Mouse (Mus musculus): Measurements from ENCODE around the gene Il6ra. TPM values are rescaled to one million over a fixed set of nuclear protein-coding genes. Genes with fewer than 3 reads are reported as not detected.
A peak's percentile ranks its signal among the peaks of the same experiment; 100 is the strongest.
"Not testable (repeated sequence)": the region's sequence is repeated elsewhere in the genome, so short reads cannot be mapped to it uniquely, and the experiment has no call there.

The Il6ra gene
- total RNA-seq, 2 experiments from 2014 or later = 4.3 to 6.4 TPM

DNA sequence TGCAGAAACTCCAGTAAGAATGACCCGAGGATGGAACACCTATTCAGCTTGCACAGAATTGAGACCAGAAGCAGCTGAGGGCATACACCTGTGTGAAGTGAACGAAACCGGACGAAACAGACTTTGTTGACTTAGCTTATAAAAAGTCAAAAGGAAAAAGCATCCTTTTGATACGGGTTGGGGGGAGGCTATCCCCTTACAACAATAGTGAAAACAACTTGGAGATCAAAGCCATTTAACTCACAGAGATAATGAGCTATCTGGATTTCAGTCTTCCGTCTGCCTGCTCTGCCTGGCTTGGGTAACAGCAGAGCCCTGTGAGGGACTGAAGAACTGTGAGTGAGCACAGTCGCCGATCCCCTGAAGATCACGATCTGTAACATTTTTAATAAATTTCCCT is 44.0 kb downstream of the Il6ra start:
- Histone ChIP-seq H3K4me3 (no peak overlapping the region; the same call in 1 of the 2 replicates), H3K27ac (peak overlapping the region; percentile 72)
- intact Hi-C loops (cut with DNase I) = no loop called here
- no peak for TF ChIP-seq CTCF (IDR thresholded peaks at IDR 0.05)
- no peak for DNase-seq

- H3K4me3 ChIP-seq = no peak overlapping the region
- intact Hi-C loops (cut with DNase I) = no loop called here
- no peak for TF ChIP-seq CTCF (IDR thresholded peaks at IDR 0.05)
- H3K27ac ChIP-seq = peak overlapping the region; percentile 72; the same call in 1 of the 2 replicates
- no peak for DNase-seq
Observed at GRCm38 (mm10) chr3:89868357-89868756, 44.6 kb downstream of the Il6ra start.

- intact Hi-C loops (cut with DNase I) = no loop called here
- DNase-seq = no peak
- Histone ChIP-seq H3K4me3 (no peak overlapping the region), H3K27ac (no peak overlapping the region)
- TF ChIP-seq CTCF (IDR thresholded peaks at IDR 0.05) = no peak
Observed at GRCm38 (mm10) chr3:89867651-89868050, 45.3 kb downstream of the Il6ra start.

DNA sequence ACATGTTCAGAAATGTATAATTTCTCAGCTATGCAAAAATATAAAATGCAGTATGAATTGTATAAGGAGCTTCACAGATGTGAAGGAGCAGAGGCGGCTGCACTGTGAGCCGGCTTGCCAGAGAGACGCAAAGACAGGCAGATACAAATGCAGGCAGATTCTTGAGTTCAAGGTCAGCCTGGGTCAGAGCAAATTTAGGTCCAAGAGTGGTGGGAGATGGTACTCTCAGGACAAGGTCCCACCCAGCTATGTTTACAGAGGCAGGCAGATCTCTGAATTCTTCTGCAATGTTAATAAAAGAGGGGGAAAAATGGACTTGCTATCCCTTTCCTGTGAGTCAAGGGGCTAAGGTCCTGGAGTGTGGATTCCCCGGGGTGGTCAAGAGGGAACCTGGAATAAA is 47.2 kb downstream of the Il6ra start:
- intact Hi-C loops (cut with DNase I) = no loop called here
- no peak for DNase-seq
- TF ChIP-seq CTCF (IDR thresholded peaks at IDR 0.05) = no peak
- H3K27ac ChIP-seq = no peak overlapping the region
- H3K4me3 ChIP-seq = no peak overlapping the region

GRCm38 (mm10) chr3:89865020-89865419 is 48.0 kb downstream of the Il6ra start:
- Histone ChIP-seq H3K27ac (peak overlapping the region; percentile 16; the same call in 1 of the 2 replicates), H3K4me3 (no peak overlapping the region)
- no peak for DNase-seq
- intact Hi-C loops (cut with DNase I) = no loop called here
- TF ChIP-seq CTCF (IDR thresholded peaks at IDR 0.05) = no peak

GRCm38 (mm10) chr3:89863716-89864509 is 49.1 kb downstream of the Il6ra start:
- TF ChIP-seq CTCF (IDR thresholded peaks at IDR 0.05) = peak; percentile 34; the same call in 1 of the 2 replicates
- no peak for DNase-seq
- no peak overlapping the region for H3K4me3 ChIP-seq
- peak overlapping the region; percentile 56 for H3K27ac ChIP-seq
- intact Hi-C loops (cut with DNase I) = no loop called here

DNA sequence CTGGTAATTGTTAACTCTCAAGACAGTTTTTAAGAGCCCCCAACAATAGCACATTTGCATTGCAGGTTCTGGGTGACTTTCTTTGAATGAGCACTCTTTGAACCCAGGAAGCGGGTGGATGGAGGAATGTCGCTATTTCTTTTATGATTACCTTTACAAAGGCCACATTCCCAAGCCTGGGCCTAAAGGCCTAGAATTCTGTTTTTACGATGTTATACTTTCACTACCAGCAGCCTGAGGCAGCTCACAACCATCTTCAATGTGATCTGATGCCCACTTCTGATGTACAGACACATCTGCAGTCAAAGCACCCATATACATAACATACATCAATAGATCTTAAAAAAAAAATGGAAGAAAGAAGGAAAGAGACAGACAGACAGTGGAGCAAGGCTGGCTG is 49.7 kb downstream of the Il6ra start:
- intact Hi-C loops (cut with DNase I); DNase-seq: not testable (repeated sequence)
- H3K27ac ChIP-seq = peak overlapping the region; percentile 56

DNA sequence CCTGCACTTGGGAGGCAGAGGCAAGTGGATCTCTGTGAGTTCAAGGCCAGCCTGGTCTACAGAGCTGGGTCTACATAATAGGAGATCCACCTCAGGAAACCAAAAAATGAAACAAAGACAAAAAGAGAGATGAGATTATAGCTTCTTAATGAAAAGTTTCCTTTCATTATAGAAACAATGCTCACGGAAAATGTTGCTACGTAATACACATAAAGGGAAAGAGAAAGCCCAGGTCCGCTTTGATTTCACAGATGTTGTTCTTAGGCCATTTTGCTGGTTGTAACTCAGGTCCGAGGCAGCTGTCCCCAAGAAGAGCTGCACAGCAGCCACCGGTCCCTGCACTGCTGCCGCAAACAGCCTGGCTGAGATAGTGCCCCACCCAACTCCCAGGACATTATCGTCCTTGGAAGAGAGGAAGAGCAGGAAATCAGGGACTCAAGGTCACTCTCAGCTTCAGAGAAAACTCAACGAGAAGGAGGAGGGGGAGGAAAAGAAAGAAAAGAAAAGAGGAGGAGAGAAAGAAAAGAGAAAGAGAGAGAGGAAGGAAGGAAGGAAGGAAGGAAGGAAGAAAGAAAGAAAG is 50.7 kb downstream of the Il6ra start:
- intact Hi-C loops (cut with DNase I) = no loop called here
- no peak for TF ChIP-seq CTCF (IDR thresholded peaks at IDR 0.05)
- H3K27ac ChIP-seq = peak overlapping the region; percentile 73
- H3K4me3 ChIP-seq = no peak overlapping the region
- DNase-seq = no peak

More for the DNA sequence above, 49.7 kb downstream of the Il6ra start:
- not testable (repeated sequence) for H3K4me3 ChIP-seq

DNA sequence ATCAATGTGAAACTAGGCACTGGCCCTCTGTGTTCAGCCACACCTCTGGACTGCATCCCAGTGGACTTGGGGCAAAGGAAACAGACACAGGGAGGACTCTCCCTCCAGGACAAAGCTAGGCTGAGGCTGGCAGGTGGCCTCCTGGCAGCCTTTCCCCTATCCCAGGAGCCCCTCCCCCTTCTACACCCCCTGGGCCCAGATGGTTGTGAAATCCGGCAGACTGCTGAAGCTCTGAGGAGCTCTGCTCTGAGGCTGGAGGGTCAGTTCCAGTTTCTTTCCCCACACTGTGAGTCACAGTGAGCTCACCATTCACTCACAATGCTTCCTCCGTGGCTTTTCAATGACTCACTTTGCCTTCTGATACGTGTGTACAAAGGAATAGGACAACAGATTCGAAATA is 51.9 kb downstream of the Il6ra start:
- intact Hi-C loops (cut with DNase I) = no loop called here
- DNase-seq = peak; percentile 88
- Histone ChIP-seq H3K4me3 (0 out of 2 replicates have a peak overlapping the region, but pooled peaks have one; percentile 7), H3K27ac (peak overlapping the region; percentile 73)
- TF ChIP-seq CTCF (IDR thresholded peaks at IDR 0.05) = no peak

DNA sequence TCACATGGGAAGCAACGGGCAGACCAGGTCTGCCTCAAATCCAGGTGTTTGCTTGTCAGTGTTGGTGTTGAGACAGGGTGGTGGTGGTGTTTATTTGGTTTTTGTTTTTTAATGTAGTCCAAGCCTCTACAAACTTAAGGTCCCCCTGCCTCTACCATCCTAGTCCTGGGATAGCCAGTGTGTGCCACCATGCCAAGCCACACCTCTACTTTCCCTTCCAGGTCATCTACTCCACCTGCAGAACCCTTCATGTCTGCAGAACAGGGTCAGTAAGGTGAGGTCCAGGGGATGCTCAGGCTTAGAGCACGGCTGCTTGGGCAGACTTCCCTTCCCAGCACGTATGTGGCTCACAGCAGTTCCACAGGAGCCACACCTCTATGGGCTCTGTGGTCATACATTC is 52.7 kb downstream of the Il6ra start:
- intact Hi-C loops (cut with DNase I) = no loop called here
- H3K27ac ChIP-seq = peak overlapping the region; percentile 73
- DNase-seq = no peak

GRCm38 (mm10) chr3:89859936-89860335 is 53.1 kb downstream of the Il6ra start:
- no peak for DNase-seq
- no peak for TF ChIP-seq CTCF (IDR thresholded peaks at IDR 0.05)

More for the DNA sequence above, 52.7 kb downstream of the Il6ra start:
- H3K4me3 ChIP-seq = no peak overlapping the region
- no peak for TF ChIP-seq CTCF (IDR thresholded peaks at IDR 0.05)

DNA sequence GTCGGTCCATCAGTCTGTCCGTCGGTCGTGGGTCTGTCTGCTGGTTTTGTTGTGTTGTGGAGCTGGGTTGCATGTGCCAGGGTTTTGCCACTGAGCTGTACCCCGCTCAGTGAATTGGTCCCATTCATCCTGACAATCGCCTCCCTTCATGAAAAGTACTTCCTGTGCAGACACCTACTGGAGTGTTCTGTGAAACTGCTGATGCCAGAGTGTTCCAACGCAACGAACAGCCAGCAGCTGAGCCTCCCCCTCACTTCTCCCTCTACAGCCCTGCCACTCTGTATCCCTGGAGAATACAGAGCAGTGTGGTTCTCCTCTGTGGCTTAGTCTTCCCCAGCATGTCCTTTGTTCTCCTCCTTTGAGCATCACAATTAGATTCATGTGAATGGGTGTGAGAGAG is 54.1 kb downstream of the Il6ra start:
- TF ChIP-seq CTCF (IDR thresholded peaks at IDR 0.05) = no peak
- intact Hi-C loops (cut with DNase I) = loop anchor here (2.0 to 5.0 kb wide), 4 partner anchors 42 to 348 kb away; no protein-coding TSS in a partner anchor
- no peak for DNase-seq

More at GRCm38 (mm10) chr3:89859936-89860335, 53.1 kb downstream of the Il6ra start:
- no peak overlapping the region; the same call in 1 of the 2 replicates for H3K27ac ChIP-seq
- H3K4me3 ChIP-seq = no peak overlapping the region
- intact Hi-C loops (cut with DNase I) = loop anchor here (2.0 to 5.0 kb wide), 4 partner anchors 43 to 349 kb away; no protein-coding TSS in a partner anchor

DNA sequence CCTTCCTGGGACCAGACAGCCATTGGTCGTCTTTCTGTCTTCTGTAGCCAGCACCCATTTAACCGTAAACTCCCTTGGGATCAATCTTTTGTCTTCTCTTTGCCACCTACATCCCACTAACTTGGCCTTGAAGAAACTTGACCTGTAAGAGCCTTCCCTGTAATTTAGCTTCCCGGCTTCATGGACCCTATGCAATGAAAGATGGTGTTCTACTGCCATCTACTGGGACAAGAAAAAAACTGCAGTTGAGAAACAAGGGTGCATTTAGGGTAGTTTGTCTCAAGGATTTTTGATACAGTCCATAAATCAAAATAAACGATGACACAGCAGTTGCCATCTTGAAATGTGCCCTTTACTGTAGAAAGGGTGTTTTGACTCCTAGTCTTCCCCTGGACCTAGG is 54.9 kb downstream of the Il6ra start:
- TF ChIP-seq CTCF (IDR thresholded peaks at IDR 0.05) = peak; percentile 92
- intact Hi-C loops (cut with DNase I) = loop anchor here (2.0 to 5.0 kb wide), 4 partner anchors 41 to 347 kb away; no protein-coding TSS in a partner anchor
- no peak overlapping the region for H3K4me3 ChIP-seq
- H3K27ac ChIP-seq = no peak overlapping the region; the same call in 1 of the 2 replicates
- no peak for DNase-seq

More for the DNA sequence above, 54.1 kb downstream of the Il6ra start:
- Histone ChIP-seq H3K27ac (no peak overlapping the region), H3K4me3 (no peak overlapping the region)

Data from gastrocnemius, adult 2 months (tissue).